Mouse (Mus musculus) liver, adult 2 months (tissue): ENCODE data around the gene Cand2. TPM values are rescaled to one million over a fixed set of nuclear protein-coding genes. Genes with fewer than 3 reads are reported as not detected.

Experiments
- DNase-seq: peaks from one replicate; pipeline ENCODE4 v3.0.0-alpha.2; 2011; ENCODE audit warnings: low read depth, low spot score; ENCODE audit errors: extremely low read depth
- H3K27ac ChIP-seq: fragments of 200-500 bp; replicated peaks from 2 replicates; pipeline ENCODE4 v1.5.1; 2012; ENCODE audit warnings: low read depth, mild to moderate bottlenecking, control low read depth, inconsistent platforms, low read length; ENCODE audit not compliant: insufficient read depth
- H3K27me3 ChIP-seq: fragments of 200-500 bp; 2 replicates; pipeline ENCODE4 v1.6.1; 2012; ENCODE audit warnings: mild to moderate bottlenecking, moderate library complexity, low read length, inconsistent platforms; ENCODE audit not compliant: control insufficient read depth, insufficient read depth
- H3K36me3 ChIP-seq: fragments of 200-500 bp; 2 replicates; pipeline ENCODE4 v1.6.1; 2012; ENCODE audit warnings: low read length, inconsistent platforms; ENCODE audit not compliant: control insufficient read depth, insufficient read depth
- H3K4me1 ChIP-seq: fragments of 200-500 bp; 2 replicates; pipeline ENCODE4 v1.6.1; 2011; ENCODE audit warnings: low read length; ENCODE audit not compliant: control insufficient read depth, insufficient read depth
- H3K4me3 ChIP-seq: fragments of 200-500 bp; 2 replicates; pipeline ENCODE4 v1.5.1; 2011; ENCODE audit warnings: low read depth, mild to moderate bottlenecking, control low read depth, low read length, moderate library complexity; ENCODE audit not compliant: insufficient read depth
- H3K79me2 ChIP-seq: fragments of 200-500 bp; 2 replicates; pipeline ENCODE4 v1.6.1; 2012; ENCODE audit warnings: inconsistent platforms, mild to moderate bottlenecking, low read length, moderate library complexity; ENCODE audit not compliant: control insufficient read depth, insufficient read depth
- H3K9ac ChIP-seq: fragments of 200-500 bp; 2 replicates; pipeline ENCODE4 v1.6.1; 2012; ENCODE audit warnings: low read depth, mild to moderate bottlenecking, control low read depth, inconsistent platforms, low read length
- CTCF ChIP-seq: fragments of 200-500 bp; IDR thresholded peaks from 2 replicates; pipeline ENCODE4 v1.5.1; 2011; ENCODE audit warnings: low read depth, low read length, control low read depth
- POLR2A ChIP-seq: fragments of 200-500 bp; IDR thresholded peaks from 2 replicates; pipeline ENCODE4 v1.6.1; 2011; ENCODE audit warnings: low read length, control low read depth; ENCODE audit not compliant: insufficient read depth; ENCODE audit errors: extremely low read depth
- WGBS: fragments of 180-500 bp; shearing (Covaris S2); methylation state at CpG from one replicate; pipeline ENCODE4 v1.1.7; 2018; 5-methylcytosine and 5-hydroxymethylcytosine counted together
- polyA plus RNA-seq: library from polyadenylated mRNA; depleted of rRNA; stranded (reverse); fragments of >200 nt; gene quantifications from 2 replicates; pipeline ENCODE4 v1.2.3, GENCODE M21; 2012
- total RNA-seq: library from RNA; depleted of rRNA; stranded (reverse); fragments of >200 nt; gene quantifications from 2 replicates; pipeline ENCODE4 v1.2.3, GENCODE M21; 2014

The Cand2 gene
- total and polyA plus RNA-seq, 2 experiments, result 0.18 to 0.57 TPM

DNA sequence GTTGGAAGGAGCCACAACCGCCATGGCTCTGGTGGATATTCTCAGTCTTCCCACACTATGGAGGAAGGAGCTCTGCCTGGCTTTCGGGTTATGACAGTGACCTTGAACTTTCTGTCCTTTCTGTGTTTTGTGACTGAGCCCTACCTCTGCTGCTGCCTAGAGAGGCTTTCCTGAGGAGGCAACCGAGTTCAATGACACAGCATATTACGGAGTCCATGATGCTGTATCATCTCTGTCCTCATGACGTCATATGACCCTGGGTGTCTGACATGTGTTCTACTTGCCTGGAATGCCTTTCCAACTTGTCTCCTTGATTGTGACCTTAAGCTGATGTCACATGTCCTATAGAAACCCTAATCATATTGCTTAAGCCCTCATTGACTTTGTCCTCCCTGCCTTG, 35.3 kb upstream of the Cand2 start:
- WGBS, result 81% methylated on average over 5 of the region's 5 CpGs
- Histone ChIP-seq H3K27ac (no peak overlapping the region), H3K79me2 (no peaks in the 10 kb centered on the region), H3K27me3 (no peaks in the 10 kb centered on the region), H3K4me3 (no peak overlapping the region), H3K4me1 (no peaks in the 10 kb centered on the region), H3K36me3 (no peaks in the 10 kb centered on the region), H3K9ac (no peak overlapping the region)
- no peak for DNase-seq
- TF ChIP-seq CTCF, result no peak
- TF ChIP-seq POLR2A, result no peak

GRCm38 (mm10) chr6:115743569-115743968, 30.8 kb upstream of the Cand2 start:
- WGBS, result 12% methylated on average over 1 of the region's 1 CpGs
- Histone ChIP-seq H3K4me3 (no peak overlapping the region), H3K9ac (no peak overlapping the region), H3K36me3 (no peaks in the 10 kb centered on the region), H3K27me3 (no peaks in the 10 kb centered on the region), H3K79me2 (no peaks in the 10 kb centered on the region), H3K27ac (no peak overlapping the region), H3K4me1 (no peaks in the 10 kb centered on the region)
- peak; percentile 21 for DNase-seq
- TF ChIP-seq POLR2A (no peak), CTCF (no peak)

DNA sequence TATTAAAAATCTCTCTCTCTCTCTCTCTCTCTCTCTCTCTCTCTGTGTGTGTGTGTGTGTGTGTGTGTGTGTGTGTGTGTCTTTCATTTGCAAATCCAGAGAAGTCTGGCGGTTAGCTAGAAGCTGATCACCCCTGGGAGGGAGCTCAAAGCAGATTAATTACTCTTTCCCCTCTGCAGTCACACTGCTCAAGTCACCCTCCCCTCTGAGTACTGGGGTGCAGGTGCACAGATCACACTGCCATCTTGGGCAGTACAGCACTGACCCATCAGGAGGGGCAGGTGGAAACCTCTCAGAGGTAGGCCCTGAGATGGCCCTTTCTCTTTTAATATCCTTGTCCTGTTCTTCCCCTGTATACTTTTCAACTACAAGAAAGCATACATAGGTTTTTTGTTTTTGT, 28.0 kb upstream of the Cand2 start:
- H3K27me3 ChIP-seq, result no peaks in the 10 kb centered on the region
- H3K4me1 ChIP-seq, result no peaks in the 10 kb centered on the region
- no peaks in the 10 kb centered on the region for H3K36me3 ChIP-seq
- TF ChIP-seq CTCF (no peak), POLR2A (no peak)
- no peaks in the 10 kb centered on the region for H3K79me2 ChIP-seq
- 100% methylated on average over 1 of the region's 1 CpGs for WGBS
- H3K4me3 ChIP-seq, result no peak overlapping the region
- no peak overlapping the region for H3K9ac ChIP-seq
- no peak for DNase-seq
- no peak overlapping the region for H3K27ac ChIP-seq

DNA sequence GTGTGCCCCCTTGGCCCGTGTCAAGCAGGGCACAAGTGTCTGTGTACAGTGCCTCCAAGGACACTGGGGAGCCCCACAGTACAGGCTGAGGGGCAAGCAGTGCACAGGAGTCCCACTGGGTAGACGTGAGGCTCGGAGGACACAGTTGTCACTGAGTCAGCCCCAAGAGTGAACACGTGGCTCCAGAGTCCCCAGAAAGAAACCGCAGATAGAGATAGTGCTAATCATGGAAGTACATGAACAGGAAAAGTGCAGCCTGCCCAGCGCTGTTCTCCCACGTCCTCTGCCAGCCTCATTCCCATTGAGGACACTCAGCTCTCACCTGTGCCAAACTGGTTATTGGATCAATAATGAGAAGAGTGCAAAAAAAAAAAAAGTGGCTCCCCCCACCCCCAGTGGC, 18.8 kb upstream of the Cand2 start:
- Histone ChIP-seq H3K27ac (no peak overlapping the region), H3K9ac (no peak overlapping the region), H3K36me3 (no peaks in the 10 kb centered on the region), H3K79me2 (no peaks in the 10 kb centered on the region), H3K27me3 (no peaks in the 10 kb centered on the region), H3K4me3 (no peak overlapping the region), H3K4me1 (no peaks in the 10 kb centered on the region)
- no peak for TF ChIP-seq POLR2A
- no peak for TF ChIP-seq CTCF
- no peak for DNase-seq
- WGBS, result 74% methylated on average over 7 of the region's 7 CpGs

DNA sequence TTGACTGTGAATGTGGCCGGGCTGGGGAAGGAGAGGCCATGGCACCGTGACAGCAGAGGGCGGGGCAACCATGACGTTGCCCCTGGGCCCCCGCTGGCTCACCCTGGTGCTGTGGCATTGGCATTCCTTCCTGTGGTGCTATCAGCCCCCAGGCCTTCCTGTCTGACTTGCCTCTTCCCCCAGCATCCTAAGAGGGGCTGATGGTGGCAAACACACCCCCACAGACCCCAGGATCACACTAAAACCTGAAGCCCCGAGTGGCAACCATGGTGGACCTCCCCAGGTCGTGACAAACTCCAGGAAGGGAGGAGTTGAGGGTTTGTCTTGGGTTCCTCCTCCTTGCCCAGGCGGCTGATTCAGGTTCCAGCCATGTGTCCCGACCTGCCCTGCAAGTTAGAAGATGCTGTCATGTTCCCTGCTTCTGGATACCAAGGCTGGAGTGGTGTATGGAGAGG, 15.3 kb upstream of the Cand2 start:
- H3K4me1 ChIP-seq, result peaks cover 6% of the 10 kb centered on the region; the same call in 1 of the 2 replicates
- H3K4me3 ChIP-seq, result no peak overlapping the region
- H3K27me3 ChIP-seq, result no peaks in the 10 kb centered on the region
- WGBS, result 58% methylated on average over 9 of the region's 9 CpGs
- TF ChIP-seq POLR2A (no peak), CTCF (no peak)
- H3K36me3 ChIP-seq, result no peaks in the 10 kb centered on the region
- no peaks in the 10 kb centered on the region for H3K79me2 ChIP-seq
- no peak overlapping the region for H3K9ac ChIP-seq
- no peak overlapping the region for H3K27ac ChIP-seq
- DNase-seq, result no peak

DNA sequence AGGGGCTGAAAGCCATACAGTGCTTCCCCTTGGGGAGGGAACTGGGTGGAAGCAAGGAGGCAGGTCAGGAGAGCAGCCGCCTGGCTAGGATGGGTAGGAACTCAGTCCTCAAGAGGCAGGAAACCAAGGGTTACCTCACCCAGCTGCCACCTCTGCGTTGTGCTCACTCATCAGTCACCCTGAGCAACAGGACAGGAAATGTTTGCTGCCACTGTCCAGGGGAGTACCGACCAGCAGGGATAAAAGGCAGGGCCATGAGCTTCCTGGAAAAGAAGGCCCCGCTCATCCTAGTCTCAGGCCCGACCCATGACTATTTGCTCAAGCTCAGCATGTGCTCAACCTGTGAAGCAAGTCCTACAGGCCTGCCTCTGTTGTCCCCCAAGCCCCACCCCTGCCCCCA, 14.9 kb upstream of the Cand2 start:
- no peak overlapping the region for H3K9ac ChIP-seq
- DNase-seq, result no peak
- 52% methylated on average over 5 of the region's 5 CpGs for WGBS
- H3K79me2 ChIP-seq, result no peaks in the 10 kb centered on the region
- H3K27ac ChIP-seq, result no peak overlapping the region
- no peaks in the 10 kb centered on the region for H3K27me3 ChIP-seq
- H3K4me1 ChIP-seq, result peaks cover 6% of the 10 kb centered on the region; the same call in 1 of the 2 replicates
- H3K36me3 ChIP-seq, result no peaks in the 10 kb centered on the region
- TF ChIP-seq POLR2A, result no peak
- no peak for TF ChIP-seq CTCF
- H3K4me3 ChIP-seq, result no peak overlapping the region
